Mouse (Mus musculus) spleen, adult 2 months (tissue): ENCODE results near the gene Fam126b. TPM values are rescaled to one million over a fixed set of nuclear protein-coding genes. Genes with fewer than 3 reads are reported as not detected.

Source experiments
- DNase-seq, 2 experiments: peaks; one replicate each; pipeline versions ENCODE4 v3.0.0 to v3.0.0-alpha.2; 2012 to 2021; ENCODE audit warnings: low spot score in 2 of 2, low read depth in 1 of 2
- H3K27ac ChIP-seq: fragments of 200-500 bp; 2 replicates; pipeline ENCODE4 v1.5.1; 2012; ENCODE audit warnings: low read length, inconsistent platforms; ENCODE audit not compliant: insufficient read depth
- H3K27me3 ChIP-seq: fragments of 200-500 bp; 2 replicates; pipeline ENCODE4 v1.6.1; 2012; ENCODE audit warnings: mild to moderate bottlenecking, moderate library complexity, low read length, inconsistent platforms; ENCODE audit not compliant: control insufficient read depth, insufficient read depth
- H3K36me3 ChIP-seq: fragments of 200-500 bp; 2 replicates; pipeline ENCODE4 v1.6.1; 2012; ENCODE audit warnings: mild to moderate bottlenecking, low read length, inconsistent platforms; ENCODE audit not compliant: control insufficient read depth, insufficient read depth
- H3K4me1 ChIP-seq: fragments of 200-500 bp; 2 replicates; pipeline ENCODE4 v1.6.1; 2011; ENCODE audit warnings: inconsistent platforms; ENCODE audit not compliant: control insufficient read depth, insufficient read depth, insufficient read length
- H3K4me3 ChIP-seq: fragments of 200-500 bp; 2 replicates; pipeline ENCODE4 v1.5.1; 2011; ENCODE audit warnings: mild to moderate bottlenecking, inconsistent platforms; ENCODE audit not compliant: insufficient read depth, insufficient read length; ENCODE audit errors: extremely low read depth
- CTCF ChIP-seq: fragments of 200-500 bp; IDR thresholded peaks from 2 replicates; pipeline ENCODE4 v1.5.1; 2011; ENCODE audit warnings: mild to moderate bottlenecking, inconsistent platforms; ENCODE audit not compliant: insufficient read depth, insufficient read length, insufficient replicate concordance; ENCODE audit errors: extremely low read depth
- POLR2A ChIP-seq: fragments of 200-500 bp; IDR thresholded peaks from 2 replicates; pipeline ENCODE4 v1.6.1; 2011; ENCODE audit warnings: low read depth, low read length, inconsistent platforms
- WGBS: fragments of 180-500 bp; shearing (Covaris S2); methylation state at CpG from one replicate; pipeline ENCODE4 v1.1.7; 2018; 5-methylcytosine and 5-hydroxymethylcytosine counted together
- polyA plus RNA-seq: library from polyadenylated mRNA; depleted of rRNA; stranded (reverse); fragments of >200 nt; gene quantifications from 2 replicates; pipeline ENCODE4 v1.2.3, GENCODE M21; 2012

Gene Fam126b
- polyA plus RNA-seq, 1 experiment: 0.67 TPM

DNA sequence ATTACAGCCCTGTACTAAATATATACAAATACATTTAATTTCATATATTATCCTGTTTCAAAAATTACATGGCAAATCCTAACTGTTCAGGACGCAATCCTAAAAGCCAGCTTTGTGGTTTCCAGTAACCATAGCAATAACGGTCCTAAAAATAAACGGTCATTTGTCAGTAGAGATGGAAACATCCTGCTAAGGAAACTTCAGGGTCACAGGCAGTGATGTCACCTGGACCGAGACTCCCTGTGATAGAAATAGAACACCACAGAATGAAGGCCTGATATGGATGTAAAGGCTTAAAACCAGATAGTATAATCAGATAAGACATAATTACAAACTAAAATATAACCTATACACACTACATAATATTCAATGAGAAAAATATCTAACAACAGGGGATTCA lies 17.6 kb upstream of the Fam126b start:
- no peaks in the 10 kb centered on the region for H3K27me3 ChIP-seq
- 17% methylated on average over 4 of the region's 4 CpGs for WGBS
- H3K4me3 ChIP-seq: no peak overlapping the region
- no peak for DNase-seq
- no peak for TF ChIP-seq CTCF
- TF ChIP-seq POLR2A: no peak
- no peaks in the 10 kb centered on the region for H3K36me3 ChIP-seq
- no peak overlapping the region for H3K27ac ChIP-seq
- H3K4me1 ChIP-seq: no peaks in the 10 kb centered on the region

DNA sequence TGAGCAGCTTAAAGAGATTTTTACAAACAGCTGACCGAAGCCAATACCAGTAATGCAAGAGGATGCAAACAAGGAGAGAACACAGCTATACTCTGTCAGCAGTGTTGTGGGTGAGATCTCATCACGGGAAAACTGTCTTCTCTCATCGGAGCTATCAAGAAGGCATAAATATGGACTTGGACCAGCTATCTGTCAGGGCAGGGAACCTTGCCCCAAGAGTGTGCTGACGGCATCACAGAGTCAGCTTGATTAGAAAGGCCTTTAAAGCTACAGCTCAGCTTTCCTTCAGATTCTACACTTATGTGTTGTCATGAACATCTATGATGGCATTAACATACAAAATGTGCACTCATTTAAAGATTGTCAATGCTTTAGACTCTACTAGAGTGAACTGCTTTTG lies 16.6 kb upstream of the Fam126b start:
- no peaks in the 10 kb centered on the region for H3K27me3 ChIP-seq
- 92% methylated on average over 4 of the region's 4 CpGs for WGBS
- no peaks in the 10 kb centered on the region for H3K4me1 ChIP-seq
- no peak overlapping the region for H3K4me3 ChIP-seq
- TF ChIP-seq CTCF (no peak), POLR2A (no peak)
- H3K27ac ChIP-seq: no peak overlapping the region
- H3K36me3 ChIP-seq: no peaks in the 10 kb centered on the region
- DNase-seq: no peak

DNA sequence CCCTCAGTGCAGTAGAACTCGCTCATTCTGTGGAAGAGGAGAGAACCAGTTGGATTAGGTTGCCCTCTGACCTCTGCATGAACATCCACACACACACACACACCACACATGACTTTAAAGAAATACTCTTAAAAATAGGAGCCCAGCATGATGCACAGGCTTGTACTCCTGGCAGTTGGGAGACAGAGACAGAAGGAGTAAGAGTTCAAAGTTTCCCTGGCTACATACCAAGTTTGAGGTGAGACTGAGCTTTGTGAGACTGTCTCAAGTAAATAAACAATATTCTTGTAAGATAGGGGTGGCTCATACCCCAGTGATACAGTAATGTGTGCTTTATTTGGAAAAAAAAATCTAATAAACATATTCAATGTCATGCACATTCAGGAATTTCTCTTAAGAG lies 1.4 kb upstream of the Fam126b start:
- WGBS: 76% methylated on average over 1 of the region's 1 CpGs
- Histone ChIP-seq H3K4me3 (no peak overlapping the region), H3K27me3 (no peaks in the 10 kb centered on the region), H3K27ac (no peak overlapping the region), H3K4me1 (peaks cover 2% of the 10 kb centered on the region; the same call in 1 of the 2 replicates), H3K36me3 (peaks cover 2% of the 10 kb centered on the region; the same call in 1 of the 2 replicates)
- no peak for DNase-seq
- TF ChIP-seq CTCF: no peak
- TF ChIP-seq POLR2A: no peak

DNA sequence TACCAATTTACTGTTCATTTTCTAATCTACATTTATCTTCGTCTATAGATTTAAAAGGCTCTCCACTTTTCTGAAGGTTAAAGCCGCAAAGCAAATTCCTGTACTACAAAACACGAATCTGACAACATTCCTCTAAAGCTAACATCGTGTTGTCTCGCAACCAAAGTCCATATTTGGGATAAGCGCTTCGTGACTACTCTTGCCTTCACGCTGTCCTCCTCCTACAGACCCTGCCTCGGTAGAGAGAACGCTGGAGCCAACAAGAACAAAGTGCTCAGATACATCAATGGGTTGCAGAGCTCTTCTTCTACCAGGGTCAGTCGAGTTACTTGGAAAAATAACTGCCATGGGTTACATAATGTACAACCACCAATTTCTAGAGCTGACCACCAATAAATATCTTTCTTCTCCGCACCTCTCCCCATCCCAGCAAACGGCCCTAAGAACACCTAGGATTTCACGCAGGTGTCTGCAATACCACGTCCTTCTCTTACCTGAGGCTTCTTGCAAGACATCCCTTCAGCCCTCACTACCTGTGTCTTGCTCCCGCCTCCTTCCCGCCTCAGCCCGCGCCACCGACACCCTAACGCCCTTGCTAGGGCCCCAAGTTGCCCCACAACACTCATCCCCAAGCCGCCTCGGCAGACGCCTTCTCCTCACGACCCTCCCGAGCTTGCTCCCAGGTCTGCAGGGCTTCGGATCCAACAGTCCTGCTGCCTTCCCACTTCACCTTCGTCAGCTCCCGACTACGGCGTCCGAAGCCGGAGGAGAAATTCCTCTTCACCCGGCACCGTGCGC lies 551 bp downstream of the Fam126b start:
- TF ChIP-seq CTCF: no peak
- TF ChIP-seq POLR2A: no peak
- Histone ChIP-seq H3K36me3 (no peaks in the 10 kb centered on the region), H3K4me3 (peak overlapping the region; percentile 77), H3K27me3 (no peaks in the 10 kb centered on the region), H3K4me1 (peaks cover 2% of the 10 kb centered on the region; the same call in 1 of the 2 replicates), H3K27ac (no peak overlapping the region)
- DNase-seq: peak in 1 of 2 experiments; percentile 31
- 4% methylated on average over 35 of the region's 36 CpGs for WGBS

DNA sequence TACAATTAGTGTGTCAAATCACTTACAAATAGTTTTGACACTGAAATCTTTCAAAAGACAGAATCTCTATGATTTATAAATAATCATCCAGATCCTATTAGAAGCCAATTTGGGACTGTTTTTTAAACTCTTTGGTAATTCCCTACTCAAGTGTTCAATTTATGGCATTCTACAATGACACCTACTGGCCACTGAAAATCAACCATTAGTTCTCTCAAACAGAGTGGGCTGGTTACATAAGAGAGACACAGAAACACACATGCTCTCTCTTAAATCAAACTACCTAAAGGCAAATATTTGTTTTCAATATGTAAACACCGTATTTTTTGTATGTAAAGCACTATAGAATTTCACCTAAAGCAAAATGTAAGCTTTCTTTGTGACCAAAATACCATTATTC lies 1.9 kb downstream of the Fam126b start:
- no peak for DNase-seq
- H3K4me3 ChIP-seq: no peak overlapping the region
- H3K27me3 ChIP-seq: no peaks in the 10 kb centered on the region
- H3K27ac ChIP-seq: no peak overlapping the region
- H3K4me1 ChIP-seq: peaks cover 2% of the 10 kb centered on the region; the same call in 1 of the 2 replicates
- 83% methylated on average over 1 of the region's 1 CpGs for WGBS
- no peaks in the 10 kb centered on the region for H3K36me3 ChIP-seq
- TF ChIP-seq CTCF (no peak), POLR2A (no peak)

DNA sequence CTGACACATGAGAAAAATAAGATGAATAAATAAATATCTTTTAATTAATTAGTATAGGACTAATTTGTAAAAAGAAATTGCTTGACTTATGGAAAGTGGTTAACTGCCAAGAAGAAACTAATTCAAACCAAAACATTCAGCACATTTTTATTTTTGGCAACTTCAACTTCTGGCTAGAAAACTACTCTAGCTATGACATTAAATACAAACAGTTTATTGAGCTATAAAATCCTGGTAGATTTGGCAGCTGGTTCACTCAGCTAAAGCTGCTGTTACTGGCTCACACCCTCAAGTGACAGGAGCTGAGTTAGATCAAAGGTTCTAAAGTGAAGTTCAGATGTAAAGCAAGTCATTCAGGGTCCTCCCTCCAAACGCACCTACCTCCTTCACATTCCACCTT lies 3.5 kb downstream of the Fam126b start:
- Histone ChIP-seq H3K27ac (no peak overlapping the region), H3K27me3 (no peaks in the 10 kb centered on the region), H3K36me3 (no peaks in the 10 kb centered on the region), H3K4me3 (no peak overlapping the region), H3K4me1 (peaks cover 2% of the 10 kb centered on the region; the same call in 1 of the 2 replicates)
- DNase-seq: no peak
- no peak for TF ChIP-seq POLR2A
- TF ChIP-seq CTCF: no peak
- 84% methylated on average over 1 of the region's 1 CpGs for WGBS

DNA sequence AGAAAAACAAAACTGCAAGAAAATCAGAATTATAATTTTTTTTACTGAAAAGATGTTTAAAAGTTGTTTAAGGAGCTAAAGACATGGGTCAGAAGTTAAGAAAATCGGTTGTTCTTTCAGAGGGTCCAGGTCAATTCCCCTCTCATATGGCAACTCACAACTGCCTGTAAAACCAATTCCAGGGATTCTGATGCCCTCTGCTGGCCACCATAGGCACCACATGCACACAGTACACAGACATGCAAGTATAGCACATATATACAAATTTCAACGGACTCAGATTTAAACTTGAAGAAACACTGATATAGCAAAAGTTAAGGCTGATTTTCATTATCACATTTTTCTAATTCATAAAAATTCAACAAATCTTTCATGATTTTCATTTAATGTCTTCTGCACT lies 6.9 kb downstream of the Fam126b start:
- H3K36me3 ChIP-seq: no peaks in the 10 kb centered on the region
- peak; percentile 11 to 12 for DNase-seq
- H3K27ac ChIP-seq: no peak overlapping the region
- no peak for TF ChIP-seq POLR2A
- peak; percentile 7; the same call in 1 of the 2 replicates for TF ChIP-seq CTCF
- 94% methylated on average over 2 of the region's 2 CpGs for WGBS
- no peaks in the 10 kb centered on the region for H3K4me1 ChIP-seq
- no peak overlapping the region for H3K4me3 ChIP-seq
- H3K27me3 ChIP-seq: no peaks in the 10 kb centered on the region
